In genomic region chr15:102188883-102189282, GRCm38 (mm10) we compare ENCODE assay signal across 14 mouse cellular contexts. TPM values are rescaled to one million over a fixed set of nuclear protein-coding genes. Genes with fewer than 3 reads are reported as not detected.
A peak's percentile ranks its signal among the peaks of the same experiment; 100 is the strongest.
DNase-seq lines count a peak whose midpoint lies in the region; ATAC-seq and TF ChIP-seq lines count a peak whose summit lies in the region.
"Had no signal": no experiment of that assay in that cellular context is flagged by ENCODE, and none has a peak within 500 bp of the region (broad histone marks: within the 10 kb centered on the region; RNA-seq: fewer than 3 reads in every experiment).

No protein-coding gene starts in this region.

- H3K27me3 ChIP-seq in liver, adult 2 months (ENCODE audit: control insufficient read depth, insufficient read depth, low read length), result no peaks in the 10 kb centered on the region
- no peaks in the 10 kb centered on the region for H3K27me3 ChIP-seq in liver, embryonic 11.5 days (replicated peaks; ENCODE audit: control insufficient read depth, insufficient read depth, low read length)
- no peaks in the 10 kb centered on the region for H3K27me3 ChIP-seq in liver, embryonic 15.5 days
- H3K27me3 ChIP-seq: embryonic facial prominence, embryonic 12.5 days had no signal

- 15% methylated on average over 6 of the region's 6 CpGs for WGBS in liver, adult 2 months
- 63% methylated on average over 6 of the region's 6 CpGs for WGBS in liver, embryonic 11.5 days
- 45% methylated on average over 6 of the region's 6 CpGs for WGBS in liver, embryonic 15.5 days (ENCODE audit: insufficient replicate concordance)

- no peak for ATAC-seq in liver, embryonic 11.5 days (replicated peaks; ENCODE audit: low FRiP score)
- no peak for ATAC-seq in liver, embryonic 15.5 days (ENCODE audit: insufficient read depth)
- ATAC-seq in CD4-positive, CD25-positive, alpha-beta regulatory T cell, adult 4 months, result no peak
- ATAC-seq: forebrain, embryonic 14.5 days had no signal

- H3K9me3 ChIP-seq in liver, embryonic 11.5 days (ENCODE audit: control insufficient read depth, low read length), result no peaks in the 10 kb centered on the region
- no peaks in the 10 kb centered on the region for H3K9me3 ChIP-seq in liver, embryonic 15.5 days (replicated peaks)
- H3K9me3 ChIP-seq: embryonic facial prominence, embryonic 12.5 days had no signal

- peaks cover 8% of the 10 kb centered on the region; the same call in 1 of the 2 replicates for H3K36me3 ChIP-seq in liver, adult 2 months (ENCODE audit: control insufficient read depth, insufficient read depth, low read length)
- H3K36me3 ChIP-seq in liver, embryonic 11.5 days (ENCODE audit: control insufficient read depth, insufficient read depth, low read length), result no peaks in the 10 kb centered on the region
- H3K36me3 ChIP-seq in liver, embryonic 15.5 days (replicated peaks), result no peaks in the 10 kb centered on the region

- H3K9ac ChIP-seq in liver, adult 2 months (ENCODE audit: low read depth, low read length), result peak overlapping the region; percentile 84
- no peak overlapping the region for H3K9ac ChIP-seq in liver, embryonic 11.5 days (ENCODE audit: low read depth, low read length)
- H3K9ac ChIP-seq in liver, embryonic 15.5 days, result no peak overlapping the region
- H3K9ac ChIP-seq: embryonic facial prominence, embryonic 12.5 days had no signal

- H3K4me3 ChIP-seq in liver, adult 2 months (ENCODE audit: insufficient read depth, low read depth, low read length), result peak overlapping the region; percentile 79
- H3K4me3 ChIP-seq in liver, embryonic 11.5 days (ENCODE audit: low read depth, low read length), result no peak overlapping the region
- peak overlapping the region; percentile 14; the same call in 1 of the 2 replicates for H3K4me3 ChIP-seq in liver, embryonic 15.5 days (replicated peaks)
- H3K4me3 ChIP-seq: embryonic facial prominence, embryonic 12.5 days had no signal

- no peak overlapping the region for H3K4me2 ChIP-seq in liver, embryonic 11.5 days
- H3K4me2 ChIP-seq in liver, embryonic 15.5 days, result peak overlapping the region; percentile 41
- H3K4me2 ChIP-seq: embryonic facial prominence, embryonic 12.5 days had no signal

- peaks cover 24% of the 10 kb centered on the region; the same call in 1 of the 2 replicates for H3K79me2 ChIP-seq in liver, adult 2 months (ENCODE audit: control insufficient read depth, insufficient read depth, low read length)

- TF ChIP-seq POLR2A in liver, adult 2 months (IDR thresholded peaks at IDR 0.05; ENCODE audit: extremely low read depth, insufficient read depth, low read length), result no peak

- TF ChIP-seq CTCF in liver, adult 2 months (IDR thresholded peaks at IDR 0.05; ENCODE audit: low read depth, low read length), result 0 out of 2 replicates have a peak, but pooled peaks have one; percentile 17

- peaks cover 43% of the 10 kb centered on the region for H3K4me1 ChIP-seq in liver, adult 2 months (ENCODE audit: control insufficient read depth, insufficient read depth, low read length)
- H3K4me1 ChIP-seq in liver, embryonic 11.5 days (replicated peaks; ENCODE audit: control insufficient read depth, insufficient read depth, low read length), result peaks cover 13% of the 10 kb centered on the region
- H3K4me1 ChIP-seq in liver, embryonic 15.5 days (replicated peaks), result peaks cover 41% of the 10 kb centered on the region

- peak; percentile 94 for DNase-seq in liver, adult 2 months (ENCODE audit: extremely low read depth, low read depth, low spot score)
- no peak for DNase-seq in liver, embryonic 11.5 days (ENCODE audit: low spot score)
- DNase-seq in adipocyte (ENCODE audit: low spot score), result peak; percentile 58
- DNase-seq in kidney, adult 9 months, result peak; percentile 86
- DNase-seq in right cerebral cortex, postnatal 14 days, result no peak
- no peak for DNase-seq in ovary, postnatal 36 days (ENCODE audit: low spot score)
- DNase-seq: cerebellum, postnatal 10 days; gastrocnemius, postnatal 10 days; left cerebral cortex, postnatal 4 days; thymus, postnatal 36 days had no signal

- peak overlapping the region; percentile 88 for H3K27ac ChIP-seq in liver, adult 2 months (replicated peaks; ENCODE audit: insufficient read depth, low read depth, low read length)
- H3K27ac ChIP-seq in liver, embryonic 11.5 days (ENCODE audit: low read depth, low read length), result no peak overlapping the region
- H3K27ac ChIP-seq in liver, embryonic 15.5 days (replicated peaks), result peak overlapping the region; percentile 14; the same call in 1 of the 2 replicates
- H3K27ac ChIP-seq: embryonic facial prominence, embryonic 12.5 days had no signal

RNA-seq across cellular contexts. Expression of gene Zfp740, which starts 14.2 kb away (rescaled TPM):
- total RNA-seq in liver, adult 2 months (2014; rRNA removed), result 15.6 and 21.0 TPM in 2 replicates
- 8.1 and 9.4 TPM in 2 replicates for polyA plus RNA-seq in liver, adult 2 months (2012; rRNA removed)
- 38.1 and 38.3 TPM in 2 replicates for polyA plus RNA-seq in liver, embryonic 11.5 days (2014; fragmentation: Nextera tagmentation; extraction: Ambion mirVana)
- polyA plus RNA-seq in liver, embryonic 15.5 days (2015; fragmentation: Nextera tagmentation; extraction: Ambion mirVana), result 15.3 and 18.9 TPM in 2 replicates
- polyA plus RNA-seq in CD4-positive, CD25-positive, alpha-beta regulatory T cell, adult 4 months (2017; shearing (Covaris generic)), result 10 to 100 TPM; 27.6 to 28.2 TPM

RNA-seq across cellular contexts. Expression of gene Csad, which starts 15.6 kb away (rescaled TPM):
- total RNA-seq in liver, adult 2 months (2014; rRNA removed), result 47.6 and 449 TPM in 2 replicates
- 107 and 123 TPM in 2 replicates for polyA plus RNA-seq in liver, adult 2 months (2012; rRNA removed)
- 33.3 and 35.1 TPM in 2 replicates for polyA plus RNA-seq in liver, embryonic 11.5 days (2014; fragmentation: Nextera tagmentation; extraction: Ambion mirVana)
- polyA plus RNA-seq in liver, embryonic 15.5 days (2015; fragmentation: Nextera tagmentation; extraction: Ambion mirVana), result 40.5 and 56.5 TPM in 2 replicates
- polyA plus RNA-seq in CD4-positive, CD25-positive, alpha-beta regulatory T cell, adult 4 months (2017; shearing (Covaris generic)), result 10 to 100 TPM; 10.7 to 16.9 TPM

RNA-seq across cellular contexts. Expression of gene Soat2, which starts 38.6 kb away (rescaled TPM):
- 27.5 and 36.5 TPM in 2 replicates for total RNA-seq in liver, adult 2 months (2014; rRNA removed)
- polyA plus RNA-seq in liver, adult 2 months (2012; rRNA removed), result 54.9 and 80.8 TPM in 2 replicates
- polyA plus RNA-seq in liver, embryonic 11.5 days (2014; fragmentation: Nextera tagmentation; extraction: Ambion mirVana), result 31.4 and 36.2 TPM in 2 replicates
- 33.1 and 34.7 TPM in 2 replicates for polyA plus RNA-seq in liver, embryonic 15.5 days (2015; fragmentation: Nextera tagmentation; extraction: Ambion mirVana)
- 1 to 10 TPM in 1 of 2 experiments, under 1 TPM in 1; 0.69 to 1.0 TPM for polyA plus RNA-seq in CD4-positive, CD25-positive, alpha-beta regulatory T cell, adult 4 months (2017; shearing (Covaris generic))
- total RNA-seq: left cerebral cortex, postnatal 4 days had no signal
- polyA plus RNA-seq: forebrain, embryonic 14.5 days had no signal

RNA-seq across cellular contexts. Expression of gene Itgb7, which starts 42.9 kb away (rescaled TPM):
- 1.3 and 2.2 TPM in 2 replicates for total RNA-seq in liver, adult 2 months (2014; rRNA removed)
- 1.7 and 1.8 TPM in 2 replicates for polyA plus RNA-seq in liver, adult 2 months (2012; rRNA removed)
- polyA plus RNA-seq in liver, embryonic 11.5 days (2014; fragmentation: Nextera tagmentation; extraction: Ambion mirVana), result 3.9 and 4.1 TPM in 2 replicates
- 6.4 and 6.6 TPM in 2 replicates for polyA plus RNA-seq in liver, embryonic 15.5 days (2015; fragmentation: Nextera tagmentation; extraction: Ambion mirVana)
- polyA plus RNA-seq in CD4-positive, CD25-positive, alpha-beta regulatory T cell, adult 4 months (2017; shearing (Covaris generic)), result 100 to 1,000 TPM; 336 to 432 TPM

RNA-seq across cellular contexts. Expression of gene Igfbp6, which starts 44.7 kb away (rescaled TPM):
- total RNA-seq in liver, adult 2 months (2014; rRNA removed), result 1.0 and 1.8 TPM in 2 replicates
- polyA plus RNA-seq in liver, adult 2 months (2012; rRNA removed), result 2.3 and 4.5 TPM in 2 replicates
- 0.77 and 1.1 TPM in 2 replicates for polyA plus RNA-seq in liver, embryonic 11.5 days (2014; fragmentation: Nextera tagmentation; extraction: Ambion mirVana)
- 1.8 and 1.9 TPM in 2 replicates for polyA plus RNA-seq in liver, embryonic 15.5 days (2015; fragmentation: Nextera tagmentation; extraction: Ambion mirVana)
- under 1 TPM in 1 of 2 experiments, not detected in 1; 0.60 TPM for polyA plus RNA-seq in CD4-positive, CD25-positive, alpha-beta regulatory T cell, adult 4 months (2017; shearing (Covaris generic))

Comparison
In these comparisons a context has a peak if more than half of its experiments do, and no peak if none do; other contexts are left out.
1. DNase-seq: peak in liver, adult 2 months (single experiment), adipocyte (single experiment) and kidney, adult 9 months (single experiment); none in liver, embryonic 11.5 days (single experiment), right cerebral cortex, postnatal 14 days (single experiment) and ovary, postnatal 36 days (single experiment).
2. RNA of gene Soat2, which starts 38.6 kb away (polyA plus RNA-seq): 54.9 to 80.8 TPM in liver, adult 2 months, 31.4 to 36.2 TPM in liver, embryonic 11.5 days and 33.1 to 34.7 TPM in liver, embryonic 15.5 days; 0.69 to 1.0 TPM in CD4-positive, CD25-positive, alpha-beta regulatory T cell, adult 4 months; every median in the first group is over 10 times any median in the second.